Mouse (Mus musculus): ENCODE data around the gene Actc1.

The Actc1 gene

DNA sequence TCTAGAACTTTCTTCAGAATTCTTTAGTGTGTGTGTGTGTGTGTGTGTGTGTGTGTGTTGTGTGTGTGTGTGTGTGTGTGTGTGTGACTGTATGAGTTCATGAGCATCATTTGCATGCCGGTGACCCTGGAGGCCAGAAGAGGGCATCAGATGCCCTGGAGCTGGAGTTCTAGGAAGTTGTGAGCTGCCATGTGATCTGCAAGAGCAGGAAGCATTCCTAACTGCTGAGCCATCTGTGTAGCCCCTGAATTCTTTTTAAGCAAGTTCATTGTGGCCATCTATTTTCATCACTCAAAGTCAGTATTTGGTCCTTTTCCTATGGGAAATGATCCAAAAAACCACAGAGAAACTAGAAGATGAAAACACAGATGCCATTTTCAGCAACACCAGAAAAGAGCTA, 41.3 kb upstream of the Actc1 start:
- H3K27me3 ChIP-seq (ENCODE audit: insufficient read depth, low read length), result no peaks in the 10 kb centered on the region
- TF ChIP-seq NANOG (IDR thresholded peaks at IDR 0.05; ENCODE audit: borderline replicate concordance, low read length) (no peak), POU5F1 (IDR thresholded peaks at IDR 0.05; ENCODE audit: borderline replicate concordance, low read length) (no peak), CTCF (conservative IDR thresholded peaks at IDR 0.05; ENCODE audit: low read length) (no peak)
- H3K9me3 ChIP-seq (ENCODE audit: low read length), result no peaks in the 10 kb centered on the region
- no peaks in the 10 kb centered on the region for H3K4me1 ChIP-seq (replicated peaks; ENCODE audit: low read depth, low read length)
- no peak overlapping the region for H3K4me3 ChIP-seq (replicated peaks; ENCODE audit: low read length)
- peaks cover 18% of the 10 kb centered on the region for H3K36me3 ChIP-seq (ENCODE audit: insufficient read depth, low read length)

DNA sequence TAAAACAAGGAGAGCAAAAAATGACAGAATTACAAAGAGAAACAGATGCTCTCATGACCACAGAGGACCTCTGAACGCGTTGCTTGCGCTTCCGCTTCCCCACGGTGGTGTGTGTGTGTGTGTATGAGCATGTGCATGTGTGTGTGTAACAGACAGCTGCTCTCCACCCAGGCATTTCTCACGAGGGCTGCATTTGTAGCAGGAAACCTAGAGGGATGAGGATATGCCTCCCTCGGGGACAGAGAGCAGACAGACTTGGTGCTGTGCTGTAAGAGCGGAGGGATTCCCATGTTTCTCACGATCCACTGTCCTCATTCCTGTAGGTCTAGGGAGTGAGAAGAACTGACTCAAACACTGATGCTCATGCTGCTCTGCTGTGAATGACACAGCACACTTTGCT, 40.2 kb upstream of the Actc1 start:
- H3K27me3 ChIP-seq (ENCODE audit: insufficient read depth, low read length), result no peaks in the 10 kb centered on the region
- no peaks in the 10 kb centered on the region for H3K9me3 ChIP-seq (ENCODE audit: low read length)
- H3K4me3 ChIP-seq (replicated peaks; ENCODE audit: low read length), result no peak overlapping the region
- TF ChIP-seq POU5F1 (IDR thresholded peaks at IDR 0.05; ENCODE audit: borderline replicate concordance, low read length), result no peak
- no peak for TF ChIP-seq NANOG (IDR thresholded peaks at IDR 0.05; ENCODE audit: borderline replicate concordance, low read length)
- no peak for TF ChIP-seq CTCF (conservative IDR thresholded peaks at IDR 0.05; ENCODE audit: low read length)
- H3K36me3 ChIP-seq (ENCODE audit: insufficient read depth, low read length), result peaks cover 9% of the 10 kb centered on the region
- H3K4me1 ChIP-seq (replicated peaks; ENCODE audit: low read depth, low read length), result no peaks in the 10 kb centered on the region

DNA sequence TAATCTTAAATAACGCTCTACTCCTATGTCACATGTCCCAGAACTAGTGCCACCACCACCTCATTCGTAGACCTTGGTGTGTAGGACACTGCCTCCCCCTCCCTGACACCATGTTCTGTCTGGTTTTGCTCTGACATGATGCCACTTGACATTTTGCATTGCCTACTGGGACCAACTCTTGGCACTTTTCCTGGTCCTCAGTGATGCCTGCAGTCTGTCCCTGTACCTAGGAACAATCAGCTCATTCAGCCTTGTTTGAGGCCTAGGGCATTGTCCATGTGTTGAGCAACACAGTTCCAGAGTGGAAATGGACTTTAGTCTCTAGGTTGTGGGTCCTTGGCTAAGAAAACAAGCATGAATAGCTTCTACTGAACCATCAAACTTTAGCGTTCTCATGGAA, 36.5 kb upstream of the Actc1 start:
- H3K4me3 ChIP-seq (replicated peaks; ENCODE audit: low read length), result no peak overlapping the region
- TF ChIP-seq CTCF (conservative IDR thresholded peaks at IDR 0.05; ENCODE audit: low read length), result no peak
- no peak for TF ChIP-seq POU5F1 (IDR thresholded peaks at IDR 0.05; ENCODE audit: borderline replicate concordance, low read length)
- no peak for TF ChIP-seq NANOG (IDR thresholded peaks at IDR 0.05; ENCODE audit: borderline replicate concordance, low read length)
- H3K4me1 ChIP-seq (replicated peaks; ENCODE audit: low read depth, low read length), result no peaks in the 10 kb centered on the region

DNA sequence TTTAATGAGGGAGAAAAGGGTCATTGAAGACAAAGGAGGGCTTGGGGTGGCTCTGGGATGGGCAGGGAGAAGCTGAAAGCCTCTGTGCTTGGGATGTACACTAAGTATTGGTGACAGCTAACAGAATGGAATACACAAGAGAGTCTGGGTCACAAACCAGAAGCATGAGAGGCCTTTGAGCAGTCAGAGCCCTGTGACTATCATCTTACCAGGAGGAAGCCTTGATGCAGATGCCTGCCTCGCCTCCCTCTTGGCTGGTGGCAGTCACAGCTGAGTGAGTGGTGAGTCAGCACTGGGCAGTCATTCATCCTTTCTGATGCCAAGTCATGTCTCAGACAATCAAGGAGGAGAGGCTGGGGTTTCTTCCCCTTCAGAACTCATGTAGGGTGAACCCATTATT, 33.9 kb upstream of the Actc1 start:
- Histone ChIP-seq H3K4me1 (replicated peaks; ENCODE audit: low read depth, low read length) (no peaks in the 10 kb centered on the region), H3K4me3 (replicated peaks; ENCODE audit: low read length) (no peak overlapping the region), H3K36me3 (ENCODE audit: insufficient read depth, low read length) (no peaks in the 10 kb centered on the region), H3K9me3 (ENCODE audit: low read length) (peaks cover 2% of the 10 kb centered on the region; the same call in 1 of the 2 replicates), H3K27me3 (ENCODE audit: insufficient read depth, low read length) (no peaks in the 10 kb centered on the region)
- TF ChIP-seq POU5F1 (IDR thresholded peaks at IDR 0.05; ENCODE audit: borderline replicate concordance, low read length), result no peak
- no peak for TF ChIP-seq NANOG (IDR thresholded peaks at IDR 0.05; ENCODE audit: borderline replicate concordance, low read length)
- no peak for TF ChIP-seq CTCF (conservative IDR thresholded peaks at IDR 0.05; ENCODE audit: low read length)

More for the DNA sequence above, 36.5 kb upstream of the Actc1 start:
- H3K9me3 ChIP-seq (ENCODE audit: low read length), result no peaks in the 10 kb centered on the region
- H3K36me3 ChIP-seq (ENCODE audit: insufficient read depth, low read length), result no peaks in the 10 kb centered on the region
- H3K27me3 ChIP-seq (ENCODE audit: insufficient read depth, low read length), result no peaks in the 10 kb centered on the region

DNA sequence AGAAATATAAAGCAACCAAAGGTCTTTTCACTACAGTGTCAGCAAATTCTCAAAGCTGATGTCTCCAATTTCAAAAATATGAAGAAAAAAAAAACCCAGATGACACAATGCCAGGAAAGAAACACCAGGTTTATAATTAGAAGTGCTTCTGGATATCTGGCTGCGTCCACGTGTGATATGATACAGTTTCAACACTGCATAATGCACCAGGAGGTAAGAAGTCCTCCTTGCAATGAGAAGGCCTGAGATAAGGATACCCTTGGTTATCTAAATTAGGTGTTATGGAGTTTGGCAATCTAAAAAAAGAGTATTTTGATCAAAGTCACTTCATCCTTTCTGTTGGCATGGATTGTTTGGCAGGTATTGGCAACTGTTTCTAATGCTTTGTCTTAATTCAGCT, 18.5 kb upstream of the Actc1 start:
- Histone ChIP-seq H3K9me3 (ENCODE audit: low read length) (no peaks in the 10 kb centered on the region), H3K27me3 (ENCODE audit: insufficient read depth, low read length) (no peaks in the 10 kb centered on the region), H3K4me3 (replicated peaks; ENCODE audit: low read length) (no peak overlapping the region), H3K4me1 (replicated peaks; ENCODE audit: low read depth, low read length) (no peaks in the 10 kb centered on the region), H3K36me3 (ENCODE audit: insufficient read depth, low read length) (no peaks in the 10 kb centered on the region)
- TF ChIP-seq CTCF (conservative IDR thresholded peaks at IDR 0.05; ENCODE audit: low read length), result no peak
- TF ChIP-seq POU5F1 (IDR thresholded peaks at IDR 0.05; ENCODE audit: borderline replicate concordance, low read length), result no peak
- no peak for TF ChIP-seq NANOG (IDR thresholded peaks at IDR 0.05; ENCODE audit: borderline replicate concordance, low read length)

DNA sequence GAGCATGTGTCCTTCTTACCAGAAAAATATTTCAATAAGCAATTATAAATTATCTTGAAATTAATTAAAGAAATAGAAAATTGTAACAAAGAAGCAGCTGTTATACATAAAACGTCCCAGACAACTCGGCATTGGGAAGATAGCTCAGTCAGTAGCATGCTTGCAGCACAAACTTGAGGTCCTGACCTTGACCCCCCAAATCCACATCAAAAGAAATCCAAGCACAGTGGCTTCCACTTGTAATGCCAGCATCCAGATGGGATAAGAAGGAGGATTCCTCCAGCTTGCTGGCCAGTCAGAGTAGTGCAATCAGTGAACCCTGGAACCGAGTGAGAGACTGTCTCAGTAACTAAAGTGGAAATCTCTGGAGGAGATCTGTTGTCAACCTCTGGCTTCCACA, 12.9 kb upstream of the Actc1 start:
- Histone ChIP-seq H3K4me3 (replicated peaks; ENCODE audit: low read length) (no peak overlapping the region), H3K27me3 (ENCODE audit: insufficient read depth, low read length) (no peaks in the 10 kb centered on the region), H3K36me3 (ENCODE audit: insufficient read depth, low read length) (no peaks in the 10 kb centered on the region), H3K9me3 (ENCODE audit: low read length) (no peaks in the 10 kb centered on the region), H3K4me1 (replicated peaks; ENCODE audit: low read depth, low read length) (peaks cover 10% of the 10 kb centered on the region)
- no peak for TF ChIP-seq NANOG (IDR thresholded peaks at IDR 0.05; ENCODE audit: borderline replicate concordance, low read length)
- TF ChIP-seq CTCF (conservative IDR thresholded peaks at IDR 0.05; ENCODE audit: low read length), result no peak
- no peak for TF ChIP-seq POU5F1 (IDR thresholded peaks at IDR 0.05; ENCODE audit: borderline replicate concordance, low read length)

DNA sequence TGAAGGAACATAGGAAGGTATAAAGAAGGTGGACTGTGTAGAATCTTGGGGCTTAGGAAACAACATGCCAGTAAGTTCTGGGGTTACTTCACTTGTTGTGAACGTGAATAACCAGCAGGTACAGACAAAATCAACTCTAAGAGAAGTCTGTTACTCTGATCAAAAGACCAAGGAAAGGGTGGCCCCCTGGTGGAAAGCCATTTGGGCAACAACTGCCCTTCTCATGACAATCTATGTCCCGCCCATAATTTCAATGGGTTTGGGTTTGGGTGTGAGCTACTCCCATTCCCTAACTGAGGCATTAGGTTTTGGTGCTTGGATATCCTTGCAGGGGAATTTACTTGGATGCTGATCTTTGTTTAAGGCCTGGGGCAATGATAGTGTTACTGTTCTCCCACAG, 10.7 kb upstream of the Actc1 start:
- Histone ChIP-seq H3K27me3 (ENCODE audit: insufficient read depth, low read length) (no peaks in the 10 kb centered on the region), H3K9me3 (ENCODE audit: low read length) (no peaks in the 10 kb centered on the region), H3K4me3 (replicated peaks; ENCODE audit: low read length) (no peak overlapping the region), H3K4me1 (replicated peaks; ENCODE audit: low read depth, low read length) (peaks cover 21% of the 10 kb centered on the region), H3K36me3 (ENCODE audit: insufficient read depth, low read length) (no peaks in the 10 kb centered on the region)
- TF ChIP-seq POU5F1 (IDR thresholded peaks at IDR 0.05; ENCODE audit: borderline replicate concordance, low read length), result no peak

DNA sequence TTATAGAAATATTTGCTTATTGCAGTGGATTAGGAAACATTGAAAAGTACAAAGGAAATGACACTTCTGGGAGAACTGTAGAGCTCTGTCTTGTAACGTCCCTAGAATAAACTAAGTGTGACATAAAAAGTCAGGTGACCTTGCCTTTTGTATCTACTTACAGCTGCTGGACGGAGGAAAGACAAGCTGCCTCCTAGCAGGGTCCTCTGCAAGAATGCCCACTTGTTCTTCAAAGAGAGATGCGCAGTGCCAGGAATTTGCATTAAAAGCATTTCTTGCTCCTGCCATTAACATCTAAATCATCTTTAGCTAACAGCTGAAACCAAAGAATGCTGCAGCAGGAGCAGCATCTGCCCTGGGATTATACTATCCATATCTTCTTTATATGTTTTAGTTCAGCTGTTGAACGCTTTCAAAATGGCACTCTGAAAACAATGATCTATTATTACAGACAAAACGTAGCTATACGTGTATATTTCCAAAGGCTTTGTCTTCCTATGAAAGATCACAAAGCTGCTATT, 6.8 kb upstream of the Actc1 start:
- H3K4me1 ChIP-seq (replicated peaks; ENCODE audit: low read depth, low read length), result peaks cover 36% of the 10 kb centered on the region
- H3K9me3 ChIP-seq (ENCODE audit: low read length), result no peaks in the 10 kb centered on the region
- H3K36me3 ChIP-seq (ENCODE audit: insufficient read depth, low read length), result no peaks in the 10 kb centered on the region
- no peak overlapping the region for H3K4me3 ChIP-seq (replicated peaks; ENCODE audit: low read length)
- TF ChIP-seq POU5F1 (IDR thresholded peaks at IDR 0.05; ENCODE audit: borderline replicate concordance, low read length) (no peak), CTCF (conservative IDR thresholded peaks at IDR 0.05; ENCODE audit: low read length) (no peak), NANOG (IDR thresholded peaks at IDR 0.05; ENCODE audit: borderline replicate concordance, low read length) (no peak)
- H3K27me3 ChIP-seq (ENCODE audit: insufficient read depth, low read length), result no peaks in the 10 kb centered on the region

DNA sequence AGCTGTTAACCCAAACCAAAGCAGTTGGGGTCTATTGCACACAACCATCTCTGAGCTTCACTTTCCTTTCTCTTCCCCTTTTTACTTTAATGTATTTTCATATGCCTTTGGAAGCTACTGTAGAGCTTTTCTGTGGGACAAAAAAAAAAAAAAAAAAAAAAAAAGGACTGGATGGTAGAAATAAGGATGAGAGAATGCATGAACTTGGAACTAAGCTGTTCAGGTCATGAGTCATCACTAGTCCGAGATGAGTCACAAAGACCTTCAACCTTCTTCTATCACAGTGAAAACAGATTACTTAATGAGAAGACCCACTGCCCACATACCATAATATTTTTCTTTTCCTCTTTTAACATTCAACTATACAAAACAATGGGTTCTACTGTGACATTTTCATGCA, 6.3 kb upstream of the Actc1 start:
- Histone ChIP-seq H3K4me1 (replicated peaks; ENCODE audit: low read depth, low read length) (peaks cover 36% of the 10 kb centered on the region), H3K9me3 (ENCODE audit: low read length) (no peaks in the 10 kb centered on the region), H3K36me3 (ENCODE audit: insufficient read depth, low read length) (no peaks in the 10 kb centered on the region), H3K27me3 (ENCODE audit: insufficient read depth, low read length) (no peaks in the 10 kb centered on the region), H3K4me3 (replicated peaks; ENCODE audit: low read length) (no peak overlapping the region)
- TF ChIP-seq POU5F1 (IDR thresholded peaks at IDR 0.05; ENCODE audit: borderline replicate concordance, low read length), result no peak
- no peak for TF ChIP-seq NANOG (IDR thresholded peaks at IDR 0.05; ENCODE audit: borderline replicate concordance, low read length)
- no peak for TF ChIP-seq CTCF (conservative IDR thresholded peaks at IDR 0.05; ENCODE audit: low read length)

Measured in E14TG2a.4 (cell line).